Mouse (Mus musculus) forebrain, embryonic 14.5 days (tissue): Measurements from ENCODE around the gene Ccdc28a. TPM values are rescaled to one million over a fixed set of nuclear protein-coding genes. Genes with fewer than 3 reads are reported as not detected.
A peak's percentile ranks its signal among the peaks of the same experiment; 100 is the strongest.

Source experiments
- ATAC-seq: fragments of 200-750 bp; cut with Nextera tagmentation; 2 replicates; pipeline ENCODE4 v1.8.0; 2017; ENCODE audit warnings: mild to moderate bottlenecking, moderate library complexity
- DNase-seq: peaks from one replicate; pipeline ENCODE4 v3.0.0-alpha.2; 2015; ENCODE audit warnings: low spot score
- H3K27ac ChIP-seq: fragments of 300-500 bp; sonication (generic); 2 replicates; pipeline ENCODE4 v1.5.1; 2014; ENCODE audit warnings: low read depth, mild to moderate bottlenecking, control low read depth, low read length, moderate library complexity
- H3K27me3 ChIP-seq: fragments of 300-500 bp; sonication (generic); replicated peaks from 2 replicates; pipeline ENCODE4 v1.6.1; 2014; ENCODE audit warnings: low read length, control low read depth, mixed read lengths; ENCODE audit not compliant: control insufficient read depth, insufficient read depth
- H3K36me3 ChIP-seq: fragments of 300-500 bp; sonication (generic); 2 replicates; pipeline ENCODE4 v1.6.1; 2014; ENCODE audit warnings: low read length, control low read depth; ENCODE audit not compliant: control insufficient read depth, insufficient read depth
- H3K4me1 ChIP-seq: fragments of 300-500 bp; sonication (generic); 2 replicates; pipeline ENCODE4 v1.6.1; 2014; ENCODE audit warnings: antibody characterized with exemption, low read length, control low read depth; ENCODE audit not compliant: control insufficient read depth, insufficient read depth
- H3K4me2 ChIP-seq: fragments of 300-500 bp; sonication (generic); 2 replicates; pipeline ENCODE4 v1.6.1; 2014; ENCODE audit warnings: mild to moderate bottlenecking, control low read depth, low read length
- H3K4me3 ChIP-seq: fragments of 300-500 bp; sonication (generic); 2 replicates; pipeline ENCODE4 v1.5.1; 2014; ENCODE audit warnings: low read depth, low read length, control low read depth
- H3K9ac ChIP-seq: fragments of 300-500 bp; sonication (generic); 2 replicates; pipeline ENCODE4 v1.6.1; 2014; ENCODE audit warnings: mild to moderate bottlenecking, low read length, control low read depth, moderate library complexity
- H3K9me3 ChIP-seq: fragments of 300-500 bp; sonication (generic); replicated peaks from 2 replicates; pipeline ENCODE4 v1.6.1; 2016; ENCODE audit warnings: low read length, control low read depth, mixed read lengths; ENCODE audit not compliant: control insufficient read depth
- WGBS: fragments of 180-500 bp; shearing (Covaris S2); extraction: QIAGEN DNeasy Blood & Tissue Kit; methylation state at CpG from one replicate; pipeline ENCODE4 v1.1.7; 2014; 5-methylcytosine and 5-hydroxymethylcytosine counted together
- polyA plus RNA-seq: library from polyadenylated mRNA; unstranded; fragments of >200 nt; fragmentation: Nextera tagmentation; extraction: Ambion mirVana; gene quantifications from 2 replicates; pipeline ENCODE4 v1.2.1, GENCODE M21; 2014

Ccdc28a gene
- polyA plus RNA-seq, 1 experiment from 2014 or later = 10.3 TPM

DNA sequence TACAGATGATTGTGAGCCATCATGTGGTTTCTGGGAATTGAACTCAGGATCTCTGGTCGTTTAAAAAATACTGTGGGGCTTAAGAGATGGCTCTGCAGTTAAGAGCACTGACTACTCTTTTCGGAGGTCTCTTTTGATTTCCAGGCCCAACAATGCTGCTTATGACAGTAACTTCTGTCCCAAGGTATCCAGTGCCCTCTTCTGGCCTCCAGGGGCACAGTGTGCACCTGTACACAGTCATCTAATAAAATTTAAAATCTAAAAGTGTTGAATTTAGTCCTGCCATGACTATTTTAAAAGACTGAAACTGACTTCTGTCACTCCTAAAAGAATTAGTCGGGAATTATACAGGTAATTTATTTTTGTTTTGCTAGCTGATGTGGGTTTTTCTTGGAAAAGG, 907 bp downstream of the Ccdc28a start:
- peak overlapping the region; percentile 71 for H3K4me2 ChIP-seq
- no peak for ATAC-seq
- DNase-seq = no peak
- no peaks in the 10 kb centered on the region for H3K36me3 ChIP-seq
- H3K9ac ChIP-seq = no peak overlapping the region
- peak overlapping the region; percentile 68; the same call in 1 of the 2 replicates for H3K4me3 ChIP-seq
- H3K27me3 ChIP-seq = no peaks in the 10 kb centered on the region
- no peak overlapping the region for H3K27ac ChIP-seq
- H3K9me3 ChIP-seq = no peaks in the 10 kb centered on the region
- 51% methylated on average over 3 of the region's 3 CpGs for WGBS
- 0 out of 2 replicates have a peak, but pooled peaks cover 3% of the 10 kb centered on the region for H3K4me1 ChIP-seq

DNA sequence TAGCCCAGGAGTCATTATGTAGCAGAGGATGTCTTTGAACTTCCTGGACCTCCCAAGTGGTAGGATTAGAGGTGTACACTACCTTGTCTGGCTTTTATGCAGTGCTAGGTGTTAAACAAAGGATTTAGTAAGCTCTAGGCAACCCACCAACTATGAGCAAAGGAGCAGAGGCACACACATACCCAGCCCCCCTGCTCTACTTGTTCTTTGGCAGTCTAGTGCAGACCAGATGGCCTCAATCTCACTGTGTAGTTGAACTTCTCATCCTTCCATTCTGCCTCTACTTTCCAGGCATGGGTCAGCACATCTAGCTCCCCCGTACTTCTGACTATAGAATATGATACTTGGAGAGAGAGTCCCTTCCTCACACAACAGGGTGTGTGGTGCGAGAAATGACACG, 10.4 kb downstream of the Ccdc28a start:
- H3K4me1 ChIP-seq = no peaks in the 10 kb centered on the region
- DNase-seq = peak; percentile 6
- no peak overlapping the region for H3K9ac ChIP-seq
- peak; percentile 50; the same call in 1 of the 2 replicates for ATAC-seq
- H3K27ac ChIP-seq = no peak overlapping the region
- H3K4me3 ChIP-seq = no peak overlapping the region
- no peaks in the 10 kb centered on the region for H3K9me3 ChIP-seq
- H3K27me3 ChIP-seq = no peaks in the 10 kb centered on the region
- H3K36me3 ChIP-seq = no peaks in the 10 kb centered on the region
- 95% methylated on average over 3 of the region's 3 CpGs for WGBS
- no peak overlapping the region for H3K4me2 ChIP-seq

DNA sequence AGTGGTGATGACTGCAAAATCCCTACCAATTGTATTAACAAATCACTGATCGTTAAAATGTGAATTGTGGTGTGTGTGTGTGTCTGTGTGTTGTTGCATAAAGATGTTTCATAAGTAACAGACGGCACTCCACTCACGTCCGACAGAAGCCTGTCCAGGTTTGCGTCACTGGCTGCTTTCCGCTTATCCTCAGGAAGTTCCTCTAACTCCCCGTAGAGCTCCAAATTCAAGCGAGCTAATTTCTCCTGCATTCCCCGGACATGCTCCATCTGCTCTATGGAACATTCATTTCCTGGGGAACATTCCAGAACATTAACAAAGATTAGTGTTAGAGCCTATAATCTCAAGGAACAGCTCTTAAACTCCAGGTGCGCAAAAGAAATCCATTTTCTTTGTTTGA, 15.4 kb downstream of the Ccdc28a start:
- DNase-seq = no peak
- no peaks in the 10 kb centered on the region for H3K4me1 ChIP-seq
- 90% methylated on average over 10 of the region's 10 CpGs for WGBS

DNA sequence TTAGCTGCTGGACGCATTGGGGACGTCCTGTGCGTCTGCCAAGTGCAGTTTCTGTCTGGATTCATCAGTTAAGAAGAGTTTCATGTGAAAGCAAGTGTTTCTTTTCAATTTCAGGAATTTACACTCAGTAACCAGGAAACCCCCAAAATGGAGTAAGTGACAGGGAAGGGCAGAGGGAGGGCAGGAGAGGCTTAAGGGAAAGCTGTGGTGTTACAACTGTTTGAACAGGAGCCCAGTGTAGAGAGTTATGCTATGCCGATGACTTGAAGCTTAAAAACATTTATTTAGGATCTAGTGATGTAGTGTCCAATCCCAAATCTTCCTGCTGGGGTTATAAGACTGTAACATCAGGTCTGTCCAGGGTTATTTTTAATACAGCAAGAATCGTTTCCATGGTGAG, 20.7 kb downstream of the Ccdc28a start:
- Histone ChIP-seq H3K4me3 (no peak overlapping the region), H3K4me2 (no peak overlapping the region), H3K4me1 (no peaks in the 10 kb centered on the region), H3K9ac (no peak overlapping the region), H3K27me3 (no peaks in the 10 kb centered on the region), H3K9me3 (no peaks in the 10 kb centered on the region), H3K36me3 (no peaks in the 10 kb centered on the region), H3K27ac (no peak overlapping the region)
- ATAC-seq = no peak
- DNase-seq = no peak
- 80% methylated on average over 5 of the region's 5 CpGs for WGBS

More for the DNA sequence above, 15.4 kb downstream of the Ccdc28a start:
- H3K27me3 ChIP-seq = no peaks in the 10 kb centered on the region
- no peak overlapping the region for H3K9ac ChIP-seq
- no peaks in the 10 kb centered on the region for H3K9me3 ChIP-seq
- H3K27ac ChIP-seq = no peak overlapping the region
- no peak overlapping the region for H3K4me3 ChIP-seq
- H3K4me2 ChIP-seq = no peak overlapping the region
- H3K36me3 ChIP-seq = no peaks in the 10 kb centered on the region
- ATAC-seq = no peak

DNA sequence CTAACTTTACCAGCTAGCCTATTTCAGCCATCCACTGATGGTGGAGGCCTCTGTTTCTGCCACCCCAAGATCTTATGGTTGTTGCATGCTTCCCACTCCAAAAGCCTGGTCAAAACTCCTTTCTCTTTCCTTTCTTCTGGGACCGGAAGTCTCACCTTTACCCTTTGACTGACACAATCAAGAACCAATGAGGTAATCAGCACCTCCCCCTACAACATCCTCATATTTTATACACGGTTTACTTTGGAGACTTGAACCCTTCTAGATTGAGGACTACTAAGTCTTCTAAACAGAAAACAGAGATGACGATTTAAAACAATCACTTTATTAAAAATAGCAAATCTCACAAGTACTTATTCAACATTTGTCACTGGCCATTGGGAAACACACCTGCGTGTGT, 21.4 kb downstream of the Ccdc28a start:
- WGBS = 85% methylated on average over 4 of the region's 4 CpGs
- Histone ChIP-seq H3K4me1 (no peaks in the 10 kb centered on the region), H3K27me3 (no peaks in the 10 kb centered on the region), H3K9me3 (no peaks in the 10 kb centered on the region), H3K9ac (no peak overlapping the region), H3K4me2 (no peak overlapping the region), H3K27ac (no peak overlapping the region), H3K4me3 (no peak overlapping the region), H3K36me3 (no peaks in the 10 kb centered on the region)
- no peak for DNase-seq
- no peak for ATAC-seq

DNA sequence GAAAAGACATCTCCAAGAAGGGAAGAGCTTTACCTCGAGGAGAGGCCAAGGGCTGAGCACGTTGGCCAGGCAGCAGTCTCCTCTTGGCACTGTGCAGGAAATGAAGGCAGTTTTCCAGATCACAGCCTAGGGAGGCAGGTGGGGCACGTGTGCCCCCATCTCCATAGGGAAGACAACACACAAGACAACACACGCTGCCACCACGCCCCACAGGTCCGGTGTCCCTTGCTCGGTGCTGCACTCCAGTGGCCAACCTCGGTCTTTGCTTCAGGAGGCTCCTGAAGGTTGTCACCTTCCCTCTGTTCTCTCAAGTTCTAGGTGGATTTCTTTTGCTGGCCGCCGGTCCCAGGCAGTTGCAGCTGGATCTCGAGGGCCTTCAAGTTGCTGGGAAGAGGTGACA, 24.1 kb downstream of the Ccdc28a start, which contains the start of gene Ect2l:
Gene Ect2l, minus strand, starts transcription at position 165 of the 400 bp plus-strand sequence.
- no peak within 1 kb of the TSS for H3K27ac ChIP-seq
- H3K4me2 ChIP-seq = no peak within 1 kb of the TSS
- DNase-seq (peak; percentile 25), ATAC-seq (peak; percentile 29; the same call in 1 of the 2 replicates)
- no peaks in the 10 kb centered on the region for H3K27me3 ChIP-seq
- 13% methylated on average over 11 of the region's 11 CpGs for WGBS
- no peak within 1 kb of the TSS for H3K4me3 ChIP-seq
- H3K4me1 ChIP-seq = no peaks in the 10 kb centered on the region
- no peaks in the 10 kb centered on the region for H3K9me3 ChIP-seq
- no peak within 1 kb of the TSS for H3K9ac ChIP-seq
- no peaks in the 10 kb centered on the region for H3K36me3 ChIP-seq

DNA sequence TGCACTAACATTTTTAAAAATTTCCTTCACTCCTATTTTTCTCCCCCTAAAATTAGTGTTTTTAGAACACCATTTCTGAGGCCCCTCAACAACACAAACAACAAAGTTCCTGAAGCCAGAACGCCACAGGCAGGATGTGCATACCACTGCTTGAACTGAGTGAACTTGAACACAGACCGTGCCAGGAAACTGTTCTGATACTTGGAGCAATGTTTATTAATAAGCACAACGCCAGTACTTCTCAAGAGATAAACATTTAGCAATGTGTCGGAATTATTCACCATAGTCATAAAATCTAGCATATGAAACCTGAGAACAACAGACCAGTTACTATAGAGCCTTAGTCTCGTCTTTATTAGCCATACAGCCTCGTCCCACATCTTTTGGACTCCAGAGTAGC, 24.7 kb downstream of the Ccdc28a start:
- DNase-seq = no peak
- no peak for ATAC-seq
- Histone ChIP-seq H3K4me3 (no peak overlapping the region), H3K9ac (no peak overlapping the region), H3K4me2 (no peak overlapping the region), H3K27ac (no peak overlapping the region), H3K36me3 (no peaks in the 10 kb centered on the region), H3K9me3 (no peaks in the 10 kb centered on the region), H3K27me3 (no peaks in the 10 kb centered on the region), H3K4me1 (no peaks in the 10 kb centered on the region)
- WGBS = 84% methylated on average over 6 of the region's 6 CpGs

DNA sequence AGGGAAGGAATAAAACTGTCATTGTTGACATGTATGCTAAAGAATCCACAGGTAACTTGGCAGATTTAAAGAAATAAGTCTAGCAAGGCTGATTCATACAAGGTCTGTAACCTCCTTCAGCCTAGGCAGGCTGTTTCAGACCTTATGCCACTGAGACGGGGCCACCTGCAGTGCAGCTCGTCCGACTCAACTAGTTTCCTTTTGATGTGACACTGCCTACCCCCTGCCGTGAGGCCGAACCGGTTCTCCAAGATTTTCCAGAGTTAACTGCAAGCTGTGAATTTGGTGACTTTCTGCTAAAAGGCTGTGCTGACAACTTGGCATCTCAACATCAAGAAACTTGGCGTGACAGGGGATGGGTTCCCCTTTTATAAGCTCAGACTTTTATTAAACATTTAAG, 30.7 kb downstream of the Ccdc28a start:
- ATAC-seq (no peak), DNase-seq (no peak)
- H3K4me2 ChIP-seq = no peak overlapping the region
- H3K4me1 ChIP-seq = no peaks in the 10 kb centered on the region
- H3K27me3 ChIP-seq = no peaks in the 10 kb centered on the region
- no peak overlapping the region for H3K9ac ChIP-seq
- no peaks in the 10 kb centered on the region for H3K9me3 ChIP-seq
- no peak overlapping the region for H3K27ac ChIP-seq
- WGBS = 4% methylated on average over 7 of the region's 7 CpGs
- no peak overlapping the region for H3K4me3 ChIP-seq
- no peaks in the 10 kb centered on the region for H3K36me3 ChIP-seq

DNA sequence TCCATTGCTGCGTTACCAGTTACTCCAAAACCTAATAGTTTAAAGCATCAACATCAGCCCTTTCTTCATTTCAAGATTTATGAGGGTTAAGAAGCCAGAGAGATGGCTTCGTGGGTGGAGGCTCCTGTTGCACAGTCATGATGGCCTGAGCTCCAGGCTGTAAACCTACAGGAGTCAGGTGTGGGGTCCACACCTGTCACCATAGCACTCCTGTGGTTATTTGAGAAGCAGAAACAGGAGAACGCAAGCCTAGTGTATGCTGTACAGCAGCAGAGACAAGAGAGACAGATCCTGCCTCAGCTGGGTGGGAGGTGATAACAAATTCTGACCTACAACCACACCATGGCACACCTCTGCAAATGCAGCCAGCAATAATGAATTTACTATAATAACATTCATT, 32.4 kb downstream of the Ccdc28a start:
- Histone ChIP-seq H3K27ac (no peak overlapping the region), H3K4me2 (no peak overlapping the region), H3K4me3 (no peak overlapping the region), H3K36me3 (no peaks in the 10 kb centered on the region), H3K9me3 (no peaks in the 10 kb centered on the region), H3K27me3 (no peaks in the 10 kb centered on the region), H3K9ac (no peak overlapping the region), H3K4me1 (no peaks in the 10 kb centered on the region)
- 90% methylated on average over 3 of the region's 3 CpGs for WGBS
- DNase-seq (no peak), ATAC-seq (no peak)
